Comparison of ENCODE assay signal across 17 mouse cellular contexts in the genomic region with DNA sequence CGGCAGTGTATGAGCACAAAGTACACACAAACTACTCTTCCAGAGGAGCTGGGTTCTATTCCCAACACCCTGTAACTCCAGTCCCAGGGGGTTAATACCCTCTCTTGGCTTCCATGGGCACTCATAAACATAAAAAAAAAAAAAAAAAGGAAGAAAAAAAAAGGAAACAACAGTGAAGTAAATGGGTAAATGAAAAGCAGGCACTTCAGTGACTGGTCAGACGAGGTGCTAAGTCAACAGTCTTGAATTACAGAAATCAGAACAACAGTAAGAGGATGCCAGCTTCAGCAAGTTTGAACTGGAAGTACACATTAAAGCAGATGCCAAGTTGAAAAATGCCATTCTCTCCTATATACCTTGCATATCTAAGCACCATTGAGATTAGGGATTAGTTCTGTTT. TPM values are rescaled to one million over a fixed set of nuclear protein-coding genes. Genes with fewer than 3 reads are reported as not detected.
A peak's percentile ranks its signal among the peaks of the same experiment; 100 is the strongest.
DNase-seq lines count a peak whose midpoint lies in the region; ATAC-seq and TF ChIP-seq lines count a peak whose summit lies in the region.
"Had no signal": no experiment of that assay in that cellular context is flagged by ENCODE, and none has a peak within 500 bp of the region (broad histone marks: within the 10 kb centered on the region; RNA-seq: fewer than 3 reads in every experiment).

No protein-coding gene starts in this region.

- H3K9me3 ChIP-seq in kidney, postnatal 0 days (replicated peaks; ENCODE audit: low read length), result no peaks in the 10 kb centered on the region
- 0 out of 2 replicates have a peak, but pooled peaks cover 3% of the 10 kb centered on the region for H3K9me3 ChIP-seq in lung, embryonic 16.5 days (ENCODE audit: control insufficient read depth, low read length)
- no peaks in the 10 kb centered on the region for H3K9me3 ChIP-seq in stomach, postnatal 0 days (ENCODE audit: control insufficient read depth, low read length)
- peaks cover 3% of the 10 kb centered on the region; the same call in 1 of the 2 replicates for H3K9me3 ChIP-seq in forebrain, embryonic 13.5 days (replicated peaks)
- H3K9me3 ChIP-seq: heart, embryonic 12.5 days had no signal

- peaks cover 6% of the 10 kb centered on the region for H3K4me1 ChIP-seq in kidney, postnatal 0 days (replicated peaks; ENCODE audit: insufficient read depth, low read length)
- peaks cover 23% of the 10 kb centered on the region for H3K4me1 ChIP-seq in lung, embryonic 16.5 days (replicated peaks; ENCODE audit: control insufficient read depth, insufficient read depth, low read length)
- H3K4me1 ChIP-seq in stomach, postnatal 0 days (replicated peaks; ENCODE audit: control insufficient read depth, insufficient read depth), result peaks cover 3% of the 10 kb centered on the region; the same call in 1 of the 2 replicates
- H3K4me1 ChIP-seq in forebrain, embryonic 13.5 days, result peaks cover 64% of the 10 kb centered on the region

- WGBS in kidney, postnatal 0 days, result 64% methylated on average over 2 of the region's 2 CpGs
- 60% methylated on average over 2 of the region's 2 CpGs for WGBS in lung, embryonic 16.5 days
- WGBS in stomach, postnatal 0 days, result 52% methylated on average over 2 of the region's 2 CpGs
- WGBS in forebrain, embryonic 13.5 days, result 76% methylated on average over 2 of the region's 2 CpGs

- peak overlapping the region; percentile 26; the same call in 1 of the 2 replicates for H3K27ac ChIP-seq in kidney, postnatal 0 days
- H3K27ac ChIP-seq in lung, embryonic 16.5 days (ENCODE audit: low read length), result peak overlapping the region; percentile 46
- peak overlapping the region; percentile 5; the same call in 1 of the 2 replicates for H3K27ac ChIP-seq in stomach, postnatal 0 days (replicated peaks)
- H3K27ac ChIP-seq in forebrain, embryonic 13.5 days, result no peak overlapping the region
- H3K27ac ChIP-seq: hindbrain, embryonic 10.5 days; hindbrain, embryonic 14.5 days had no signal

- H3K9ac ChIP-seq in kidney, postnatal 0 days (ENCODE audit: low read depth, low read length), result no peak overlapping the region
- H3K9ac ChIP-seq in lung, embryonic 16.5 days (ENCODE audit: low read length), result no peak overlapping the region
- H3K9ac ChIP-seq in stomach, postnatal 0 days (ENCODE audit: low read length), result no peak overlapping the region
- H3K9ac ChIP-seq in forebrain, embryonic 13.5 days, result no peak overlapping the region
- H3K9ac ChIP-seq: heart, embryonic 12.5 days; hindbrain, embryonic 14.5 days had no signal

- no peak for ATAC-seq in kidney, postnatal 0 days (replicated peaks; ENCODE audit: low FRiP score, low read depth)
- no peak for ATAC-seq in lung, embryonic 16.5 days (ENCODE audit: low read depth)
- ATAC-seq in stomach, postnatal 0 days (ENCODE audit: low FRiP score, low TSS enrichment), result no peak
- no peak for ATAC-seq in forebrain, embryonic 13.5 days
- ATAC-seq: forebrain, embryonic 16.5 days had no signal

- H3K4me2 ChIP-seq in kidney, postnatal 0 days (ENCODE audit: low read length), result no peak overlapping the region
- H3K4me2 ChIP-seq in lung, embryonic 16.5 days (ENCODE audit: low read depth, low read length), result no peak overlapping the region
- no peak overlapping the region for H3K4me2 ChIP-seq in stomach, postnatal 0 days (replicated peaks; ENCODE audit: low read depth)
- H3K4me2 ChIP-seq in forebrain, embryonic 13.5 days, result no peak overlapping the region
- H3K4me2 ChIP-seq: heart, embryonic 12.5 days; hindbrain, embryonic 14.5 days had no signal

- no peaks in the 10 kb centered on the region for H3K36me3 ChIP-seq in kidney, postnatal 0 days (ENCODE audit: insufficient read depth, low read length)
- no peaks in the 10 kb centered on the region for H3K36me3 ChIP-seq in lung, embryonic 16.5 days (ENCODE audit: control insufficient read depth, insufficient read depth, low read length)
- no peaks in the 10 kb centered on the region for H3K36me3 ChIP-seq in stomach, postnatal 0 days (ENCODE audit: control insufficient read depth, insufficient read depth, low read length)
- peaks cover 10% of the 10 kb centered on the region for H3K36me3 ChIP-seq in forebrain, embryonic 13.5 days (ENCODE audit: poor library complexity, severe bottlenecking)

- H3K27me3 ChIP-seq in kidney, postnatal 0 days (ENCODE audit: insufficient read depth, low read length), result no peaks in the 10 kb centered on the region
- H3K27me3 ChIP-seq in lung, embryonic 16.5 days (ENCODE audit: control insufficient read depth, insufficient read depth, low read depth, low read length), result no peaks in the 10 kb centered on the region
- H3K27me3 ChIP-seq in stomach, postnatal 0 days (ENCODE audit: control insufficient read depth, insufficient read depth, low read length), result no peaks in the 10 kb centered on the region
- no peaks in the 10 kb centered on the region for H3K27me3 ChIP-seq in forebrain, embryonic 13.5 days
- H3K27me3 ChIP-seq: CH12.LX; heart, embryonic 12.5 days had no signal

- no peak for TF ChIP-seq CTCF in kidney, postnatal 0 days (IDR thresholded peaks at IDR 0.05; ENCODE audit: low read depth)
- TF ChIP-seq CTCF in stomach, postnatal 0 days (IDR thresholded peaks at IDR 0.05; ENCODE audit: low read depth), result no peak

- DNase-seq in kidney, postnatal 0 days (ENCODE audit: low spot score), result no peak
- DNase-seq in kidney, adult 18-20 months, result no peak
- no peak for DNase-seq in lung, postnatal 4 days
- peak; percentile 54 for DNase-seq in lung, postnatal 25 days (ENCODE audit: low spot score)
- no peak for DNase-seq in stomach, postnatal 0 days (ENCODE audit: low spot score)
- DNase-seq: adrenal gland, adult 2 months; adrenal gland, postnatal 25 days; cerebellum, adult 18-20 months; cerebellum, adult 9-11 months; gastrocnemius, postnatal 25 days had no signal

- no peak for TF ChIP-seq EP300 in stomach, postnatal 0 days (optimal IDR thresholded peaks at IDR 0.05)

- H3K4me3 ChIP-seq in kidney, postnatal 0 days (replicated peaks; ENCODE audit: low read depth, low read length), result no peak overlapping the region
- no peak overlapping the region for H3K4me3 ChIP-seq in lung, embryonic 16.5 days (ENCODE audit: low read length)
- H3K4me3 ChIP-seq in stomach, postnatal 0 days (ENCODE audit: low read depth, low read length), result no peak overlapping the region
- H3K4me3 ChIP-seq in forebrain, embryonic 13.5 days, result no peak overlapping the region
- H3K4me3 ChIP-seq: heart, embryonic 12.5 days; hindbrain, embryonic 10.5 days had no signal

RNA-seq across cellular contexts. Expression of a gene that starts 7.1 kb away (rescaled TPM):
- 4.1 and 5.0 TPM in 2 replicates for polyA plus RNA-seq in kidney, postnatal 0 days (2015; fragmentation: Nextera tagmentation; extraction: Ambion mirVana)
- 4.5 and 4.7 TPM in 2 replicates for polyA plus RNA-seq in lung, embryonic 16.5 days (2015; fragmentation: Nextera tagmentation; extraction: Ambion mirVana)
- 2.4 and 2.7 TPM in 2 replicates for polyA plus RNA-seq in stomach, postnatal 0 days (2015; fragmentation: Nextera tagmentation; extraction: Ambion mirVana)
- polyA plus RNA-seq in forebrain, embryonic 13.5 days (2015; fragmentation: Nextera tagmentation; extraction: Ambion mirVana), result 9.4 and 9.6 TPM in 2 replicates
